Mouse (Mus musculus): ENCODE results near the gene Apobr. TPM values are rescaled to one million over a fixed set of nuclear protein-coding genes. Genes with fewer than 3 reads are reported as not detected.

Gene Apobr
- polyA plus RNA-seq, 1 experiment = 0.16 TPM

DNA sequence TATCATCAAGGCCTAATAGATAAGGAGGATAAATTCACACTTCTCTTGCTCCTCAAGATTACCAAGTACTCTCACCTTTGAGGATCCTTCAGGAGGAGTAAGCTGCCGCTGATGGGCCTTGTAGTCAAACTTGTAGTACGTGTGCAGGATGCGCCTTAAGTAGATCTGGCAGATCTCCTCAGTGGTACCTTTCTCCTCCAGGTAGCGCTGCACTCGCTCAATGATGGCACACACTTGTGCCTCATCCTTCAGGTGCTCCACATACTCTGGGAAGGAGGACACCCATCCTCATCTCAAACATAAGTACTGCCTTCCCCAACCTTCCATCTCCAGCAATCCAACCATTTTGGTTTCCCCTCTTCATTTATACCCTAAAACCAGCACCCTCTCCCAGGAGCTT lies 28.1 kb upstream of the Apobr start:
- no peak for TF ChIP-seq CTCF (IDR thresholded peaks at IDR 0.05; ENCODE audit: control insufficient read depth, insufficient read depth, insufficient replicate concordance, low read depth, low read length)
- no peak for TF ChIP-seq POLR2A (IDR thresholded peaks at IDR 0.05; ENCODE audit: control insufficient read depth, low read depth, low read length)
- Histone ChIP-seq H3K36me3 (ENCODE audit: control insufficient read depth, insufficient read depth, low read length) (peaks cover 4% of the 10 kb centered on the region), H3K4me3 (ENCODE audit: control insufficient read depth, low read depth, low read length) (no peak overlapping the region), H3K27ac (ENCODE audit: control insufficient read depth, insufficient read depth, low read depth, low read length) (no peak overlapping the region), H3K4me1 (ENCODE audit: control insufficient read depth, insufficient read depth, low read length) (no peaks in the 10 kb centered on the region), H3K27me3 (ENCODE audit: control insufficient read depth, insufficient read depth, low read length) (no peaks in the 10 kb centered on the region)

- Histone ChIP-seq H3K4me3 (ENCODE audit: control insufficient read depth, low read depth, low read length) (peak overlapping the region; percentile 97), H3K27me3 (ENCODE audit: control insufficient read depth, insufficient read depth, low read length) (no peaks in the 10 kb centered on the region), H3K27ac (ENCODE audit: control insufficient read depth, insufficient read depth, low read depth, low read length) (peak overlapping the region; percentile 84), H3K36me3 (ENCODE audit: control insufficient read depth, insufficient read depth, low read length) (peaks cover 3% of the 10 kb centered on the region; the same call in 1 of the 2 replicates), H3K4me1 (ENCODE audit: control insufficient read depth, insufficient read depth, low read length) (peaks cover 2% of the 10 kb centered on the region)
- TF ChIP-seq CTCF (IDR thresholded peaks at IDR 0.05; ENCODE audit: control insufficient read depth, insufficient read depth, insufficient replicate concordance, low read depth, low read length) = no peak
- TF ChIP-seq POLR2A (IDR thresholded peaks at IDR 0.05; ENCODE audit: control insufficient read depth, low read depth, low read length) = no peak
Measured at GRCm38 (mm10) chr7:126565693-126566092, 19.0 kb upstream of the Apobr start.

DNA sequence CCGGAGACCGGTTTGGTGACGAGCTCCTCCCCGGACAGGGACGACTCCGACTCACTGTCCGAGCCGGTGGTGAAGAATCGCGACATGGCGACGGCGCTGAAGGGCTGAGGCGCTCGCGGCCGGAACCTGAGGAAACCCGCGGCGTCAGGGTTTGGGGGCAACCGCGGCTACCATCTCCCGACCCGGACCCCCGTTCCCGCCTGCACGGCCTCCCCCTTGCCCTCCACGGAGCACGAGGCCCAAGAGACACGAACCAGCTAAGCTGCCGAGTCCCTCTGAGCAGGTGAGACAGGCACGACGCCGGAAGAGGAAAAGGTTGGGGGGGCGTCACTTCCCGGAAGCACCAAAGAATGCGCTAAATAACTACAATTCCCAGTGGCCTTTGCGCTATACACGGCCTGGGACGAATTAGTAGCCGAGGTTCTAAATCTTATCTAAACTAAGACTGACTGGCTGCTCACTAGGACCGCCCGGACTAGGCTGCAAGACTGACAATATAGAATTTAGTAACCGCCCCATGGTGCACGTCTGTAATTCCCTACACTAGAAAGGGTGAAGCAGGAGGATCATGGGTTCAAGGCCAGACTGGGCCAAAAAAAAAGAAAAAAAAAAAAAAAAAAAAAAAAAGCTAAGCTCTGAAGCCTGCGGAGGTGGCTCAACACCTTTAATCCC lies 18.5 kb upstream of the Apobr start, which contains the start of gene Eif3c:
Gene Eif3c, minus strand, starts transcription at position 318 of the 672 bp plus-strand sequence.
- H3K36me3 ChIP-seq (ENCODE audit: control insufficient read depth, insufficient read depth, low read length) = peaks cover 3% of the 10 kb centered on the region; the same call in 1 of the 2 replicates
- H3K27me3 ChIP-seq (ENCODE audit: control insufficient read depth, insufficient read depth, low read length) = no peaks in the 10 kb centered on the region
- peak within 1 kb of the TSS; percentile 97 for H3K4me3 ChIP-seq (ENCODE audit: control insufficient read depth, low read depth, low read length)
- H3K4me1 ChIP-seq (ENCODE audit: control insufficient read depth, insufficient read depth, low read length) = peaks cover 2% of the 10 kb centered on the region
- TF ChIP-seq CTCF (IDR thresholded peaks at IDR 0.05; ENCODE audit: control insufficient read depth, insufficient read depth, insufficient replicate concordance, low read depth, low read length) (no peak), POLR2A (IDR thresholded peaks at IDR 0.05; ENCODE audit: control insufficient read depth, low read depth, low read length) (peak; percentile 91; the same call in 1 of the 2 replicates)
- H3K27ac ChIP-seq (ENCODE audit: control insufficient read depth, insufficient read depth, low read depth, low read length) = peak within 1 kb of the TSS; percentile 84

DNA sequence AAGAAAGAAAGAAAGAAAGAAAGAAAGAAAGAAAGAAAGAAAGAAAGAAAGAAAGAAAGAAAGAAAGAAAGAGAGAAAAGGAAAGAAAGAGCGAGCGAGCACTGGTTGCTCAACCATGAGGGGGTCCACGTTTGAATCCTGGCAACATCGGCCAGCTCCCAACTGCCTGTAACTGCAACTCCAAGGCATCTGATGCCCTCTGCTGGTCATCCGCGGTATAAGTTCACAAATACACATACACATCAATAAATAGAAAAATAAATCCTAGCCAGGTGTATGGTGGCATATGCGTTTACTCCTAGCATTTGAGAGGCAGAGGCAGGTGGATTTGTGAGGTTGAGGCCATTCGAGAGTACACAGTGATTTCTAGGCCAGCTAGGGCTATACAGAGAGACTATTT lies 7.8 kb upstream of the Apobr start:
- TF ChIP-seq POLR2A (IDR thresholded peaks at IDR 0.05; ENCODE audit: control insufficient read depth, low read depth, low read length) (no peak), CTCF (IDR thresholded peaks at IDR 0.05; ENCODE audit: control insufficient read depth, insufficient read depth, insufficient replicate concordance, low read depth, low read length) (peak; percentile 67; the same call in 1 of the 2 replicates)
- H3K36me3 ChIP-seq (ENCODE audit: control insufficient read depth, insufficient read depth, low read length) = no peaks in the 10 kb centered on the region
- H3K27me3 ChIP-seq (ENCODE audit: control insufficient read depth, insufficient read depth, low read length) = no peaks in the 10 kb centered on the region
- H3K4me3 ChIP-seq (ENCODE audit: control insufficient read depth, low read depth, low read length) = no peak overlapping the region
- H3K4me1 ChIP-seq (ENCODE audit: control insufficient read depth, insufficient read depth, low read length) = no peaks in the 10 kb centered on the region
- H3K27ac ChIP-seq (ENCODE audit: control insufficient read depth, insufficient read depth, low read depth, low read length) = no peak overlapping the region

DNA sequence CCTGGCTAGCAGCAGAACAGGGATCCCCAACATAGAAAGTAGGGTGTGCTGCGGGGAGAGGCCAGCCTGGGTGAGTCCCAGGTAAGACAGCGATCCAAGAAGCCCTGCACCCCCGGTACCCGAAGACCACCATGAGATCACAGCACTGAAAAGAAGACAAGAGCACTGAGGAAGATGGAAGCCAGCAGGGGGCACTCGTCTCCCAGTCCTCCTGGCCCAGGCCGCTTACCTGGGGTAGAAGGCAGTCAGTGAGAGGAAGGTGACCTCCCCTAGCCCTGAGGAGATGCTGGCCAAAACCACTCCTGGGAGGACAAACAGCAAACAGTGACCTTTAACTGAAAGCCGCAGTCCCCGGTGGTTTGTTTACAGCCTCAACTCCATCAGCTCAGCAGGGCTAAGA lies 5.6 kb upstream of the Apobr start:
- peaks cover 7% of the 10 kb centered on the region for H3K4me1 ChIP-seq (ENCODE audit: control insufficient read depth, insufficient read depth, low read length)
- no peak overlapping the region for H3K4me3 ChIP-seq (ENCODE audit: control insufficient read depth, low read depth, low read length)
- H3K27ac ChIP-seq (ENCODE audit: control insufficient read depth, insufficient read depth, low read depth, low read length) = no peak overlapping the region
- H3K36me3 ChIP-seq (ENCODE audit: control insufficient read depth, insufficient read depth, low read length) = no peaks in the 10 kb centered on the region
- TF ChIP-seq POLR2A (IDR thresholded peaks at IDR 0.05; ENCODE audit: control insufficient read depth, low read depth, low read length) = no peak
- peak; percentile 30; the same call in 1 of the 2 replicates for TF ChIP-seq CTCF (IDR thresholded peaks at IDR 0.05; ENCODE audit: control insufficient read depth, insufficient read depth, insufficient replicate concordance, low read depth, low read length)
- no peaks in the 10 kb centered on the region for H3K27me3 ChIP-seq (ENCODE audit: control insufficient read depth, insufficient read depth, low read length)

GRCm38 (mm10) chr7:126581661-126582060 lies 3.1 kb upstream of the Apobr start:
- Histone ChIP-seq H3K4me1 (ENCODE audit: control insufficient read depth, insufficient read depth, low read length) (peaks cover 7% of the 10 kb centered on the region), H3K4me3 (ENCODE audit: control insufficient read depth, low read depth, low read length) (no peak overlapping the region), H3K27me3 (ENCODE audit: control insufficient read depth, insufficient read depth, low read length) (no peaks in the 10 kb centered on the region), H3K27ac (ENCODE audit: control insufficient read depth, insufficient read depth, low read depth, low read length) (no peak overlapping the region), H3K36me3 (ENCODE audit: control insufficient read depth, insufficient read depth, low read length) (no peaks in the 10 kb centered on the region)
- no peak for TF ChIP-seq CTCF (IDR thresholded peaks at IDR 0.05; ENCODE audit: control insufficient read depth, insufficient read depth, insufficient replicate concordance, low read depth, low read length)
- no peak for TF ChIP-seq POLR2A (IDR thresholded peaks at IDR 0.05; ENCODE audit: control insufficient read depth, low read depth, low read length)

DNA sequence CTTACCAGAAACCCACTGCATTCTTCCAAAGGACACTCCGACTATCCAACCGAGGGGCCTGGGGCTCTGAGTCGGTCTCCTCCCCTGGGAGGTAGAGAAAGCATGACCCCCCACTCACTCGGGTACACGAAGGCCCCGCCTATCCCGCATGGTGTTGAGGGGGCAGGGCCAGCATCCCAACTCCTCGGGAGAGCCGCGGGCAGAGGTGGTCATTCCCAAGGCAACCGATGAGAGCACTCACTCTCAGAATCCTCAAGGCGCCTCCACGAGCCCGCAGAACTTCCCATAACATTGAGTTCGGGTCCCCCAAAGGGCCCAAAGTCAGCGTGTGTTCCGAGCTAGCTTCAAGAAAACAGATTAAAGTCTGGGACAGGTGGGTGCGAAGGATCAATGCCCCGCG lies 2.0 kb upstream of the Apobr start:
- no peaks in the 10 kb centered on the region for H3K27me3 ChIP-seq (ENCODE audit: control insufficient read depth, insufficient read depth, low read length)
- H3K36me3 ChIP-seq (ENCODE audit: control insufficient read depth, insufficient read depth, low read length) = no peaks in the 10 kb centered on the region
- peak overlapping the region; percentile 75 for H3K27ac ChIP-seq (ENCODE audit: control insufficient read depth, insufficient read depth, low read depth, low read length)
- peaks cover 15% of the 10 kb centered on the region for H3K4me1 ChIP-seq (ENCODE audit: control insufficient read depth, insufficient read depth, low read length)
- H3K4me3 ChIP-seq (ENCODE audit: control insufficient read depth, low read depth, low read length) = peak overlapping the region; percentile 96
- TF ChIP-seq POLR2A (IDR thresholded peaks at IDR 0.05; ENCODE audit: control insufficient read depth, low read depth, low read length) = no peak; the same call in 1 of the 2 replicates
- TF ChIP-seq CTCF (IDR thresholded peaks at IDR 0.05; ENCODE audit: control insufficient read depth, insufficient read depth, insufficient replicate concordance, low read depth, low read length) = no peak
